Mouse (Mus musculus) cerebellum, adult 9-10 months (tissue): ENCODE data around the gene Dbndd2.

ENCODE experiments used
- DNase-seq: peaks from one replicate; pipeline ENCODE4 v3.0.0; 2022

Gene Dbndd2

DNA sequence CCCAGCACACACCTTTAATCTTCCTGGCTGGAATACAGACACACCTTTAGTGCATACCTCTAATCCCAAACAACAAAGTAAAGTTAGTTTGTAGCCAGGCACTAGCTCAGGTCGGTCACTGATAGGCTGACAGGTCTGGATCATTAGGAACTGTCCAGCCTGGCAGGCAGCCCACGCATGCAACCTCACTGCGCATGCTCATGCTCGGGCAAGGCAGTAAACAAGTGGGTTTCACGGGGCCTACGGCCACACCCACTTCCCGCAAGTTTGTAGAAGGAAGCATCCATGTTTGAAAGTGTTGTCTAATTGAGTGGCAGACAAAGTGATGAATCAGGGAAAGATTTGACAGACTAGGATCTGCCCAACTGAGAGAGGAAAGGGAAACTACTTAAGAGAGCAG is 56.7 kb downstream of the Dbndd2 start:
- no peak for DNase-seq
